Mouse (Mus musculus): ENCODE measurements at regions not wholly inside any gene's neighbourhood (a gene's known extent, or its start where the extent isn't known, plus 50 kb on each side); places are given as distances from the start of the nearest gene placed in this dataset.

DNA sequence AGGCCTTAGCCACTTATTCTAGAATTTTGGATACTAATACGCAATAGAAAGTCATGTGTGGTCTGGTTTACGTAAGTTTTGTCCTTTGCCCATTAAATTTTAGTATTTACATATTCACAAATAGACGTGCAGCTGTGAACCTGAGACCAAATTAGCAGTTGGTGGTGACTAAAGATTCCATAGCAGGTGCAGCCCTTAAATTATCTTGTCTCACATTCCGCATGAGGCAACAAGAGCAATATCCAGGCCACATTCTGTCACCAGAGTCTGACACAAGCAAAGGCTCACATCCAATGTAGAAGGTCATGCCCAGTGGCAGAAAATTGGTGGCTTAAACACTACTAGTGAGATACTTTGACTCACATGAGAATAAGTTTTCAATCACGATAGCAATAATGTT lies 473.0 kb downstream of the Nyap2 start:
- TF ChIP-seq NELFE (IDR thresholded peaks at IDR 0.05; ENCODE audit: low read depth, low read length) (no peak), HCFC1 (IDR thresholded peaks at IDR 0.05; ENCODE audit: low read depth, low read length) (no peak), CTCF (conservative IDR thresholded peaks at IDR 0.05 in 1 of 2, IDR thresholded peaks at IDR 0.05 in 1 of 2; ENCODE audit: low read depth in 2 of 2, low read length in 2 of 2) (no peak), MAFK (IDR thresholded peaks at IDR 0.05; ENCODE audit: insufficient replicate concordance, low read length) (no peak), RCOR1 (conservative IDR thresholded peaks at IDR 0.05; ENCODE audit: low read depth, low read length) (no peak), EP300 (IDR thresholded peaks at IDR 0.05; ENCODE audit: low read length) (no peak), GABPA (IDR thresholded peaks at IDR 0.05; ENCODE audit: insufficient replicate concordance, low read depth, low read length) (no peak), MEF2A (IDR thresholded peaks at IDR 0.05; ENCODE audit: borderline replicate concordance, low read depth, low read length) (no peak), USF2 (conservative IDR thresholded peaks at IDR 0.05; ENCODE audit: low read depth, low read length) (no peak), E2F4 (IDR thresholded peaks at IDR 0.05; ENCODE audit: insufficient replicate concordance, low read depth, low read length) (no peak), ZNF384 (IDR thresholded peaks at IDR 0.05; ENCODE audit: low read depth, low read length) (no peak), PAX5 (IDR thresholded peaks at IDR 0.05; ENCODE audit: low read length) (no peak), SMC3 (IDR thresholded peaks at IDR 0.05; ENCODE audit: low read depth, low read length) (no peak)

Data from CH12.LX (cell line).